Mouse (Mus musculus): ENCODE results near the gene Plekhs1. TPM values are rescaled to one million over a fixed set of nuclear protein-coding genes. Genes with fewer than 3 reads are reported as not detected.

The Plekhs1 gene
- polyA plus RNA-seq, 1 experiment from 2014 or later = 0.09 TPM

- no peak overlapping the region for H3K4me2 ChIP-seq (ENCODE audit: low read length)
- WGBS = 74% methylated on average over 8 of the region's 8 CpGs
- H3K9ac ChIP-seq (replicated peaks; ENCODE audit: low read depth, low read length) = no peak overlapping the region
- 0 out of 2 replicates have a peak, but pooled peaks cover 5% of the 10 kb centered on the region for H3K4me1 ChIP-seq (replicated peaks; ENCODE audit: control insufficient read depth, insufficient read depth, low read length)
- H3K9me3 ChIP-seq (ENCODE audit: control insufficient read depth, low read length) = no peaks in the 10 kb centered on the region
- no peaks in the 10 kb centered on the region for H3K27me3 ChIP-seq (replicated peaks; ENCODE audit: control insufficient read depth, insufficient read depth, low read length)
- H3K36me3 ChIP-seq (ENCODE audit: control insufficient read depth, insufficient read depth) = no peaks in the 10 kb centered on the region
- no peak for ATAC-seq
- H3K27ac ChIP-seq (ENCODE audit: low read length) = no peak overlapping the region
- H3K4me3 ChIP-seq (replicated peaks; ENCODE audit: low read length) = no peak overlapping the region
These were observed 31.1 kb upstream of the Plekhs1 start for GRCm38 (mm10) chr19:56430369-56430768.

GRCm38 (mm10) chr19:56432706-56433105 is 28.7 kb upstream of the Plekhs1 start:
- Histone ChIP-seq H3K27me3 (replicated peaks; ENCODE audit: control insufficient read depth, insufficient read depth, low read length) (no peaks in the 10 kb centered on the region), H3K4me1 (replicated peaks; ENCODE audit: control insufficient read depth, insufficient read depth, low read length) (no peaks in the 10 kb centered on the region), H3K4me2 (ENCODE audit: low read length) (no peak overlapping the region), H3K4me3 (replicated peaks; ENCODE audit: low read length) (no peak overlapping the region), H3K27ac (ENCODE audit: low read length) (no peak overlapping the region), H3K9me3 (ENCODE audit: control insufficient read depth, low read length) (no peaks in the 10 kb centered on the region), H3K36me3 (ENCODE audit: control insufficient read depth, insufficient read depth) (no peaks in the 10 kb centered on the region), H3K9ac (replicated peaks; ENCODE audit: low read depth, low read length) (no peak overlapping the region)
- no peak for ATAC-seq
- WGBS = 84% methylated on average over 10 of the region's 10 CpGs

- Histone ChIP-seq H3K27me3 (replicated peaks; ENCODE audit: control insufficient read depth, insufficient read depth, low read length) (no peaks in the 10 kb centered on the region), H3K4me3 (replicated peaks; ENCODE audit: low read length) (no peak overlapping the region), H3K9me3 (ENCODE audit: control insufficient read depth, low read length) (no peaks in the 10 kb centered on the region), H3K4me1 (replicated peaks; ENCODE audit: control insufficient read depth, insufficient read depth, low read length) (no peaks in the 10 kb centered on the region), H3K27ac (ENCODE audit: low read length) (no peak overlapping the region), H3K4me2 (ENCODE audit: low read length) (no peak overlapping the region), H3K36me3 (ENCODE audit: control insufficient read depth, insufficient read depth) (no peaks in the 10 kb centered on the region), H3K9ac (replicated peaks; ENCODE audit: low read depth, low read length) (no peak overlapping the region)
- ATAC-seq = no peak
- 92% methylated on average over 7 of the region's 7 CpGs for WGBS
These were observed 27.9 kb upstream of the Plekhs1 start for GRCm38 (mm10) chr19:56433581-56433980.

- no peak overlapping the region for H3K4me2 ChIP-seq (ENCODE audit: low read length)
- no peaks in the 10 kb centered on the region for H3K4me1 ChIP-seq (replicated peaks; ENCODE audit: control insufficient read depth, insufficient read depth, low read length)
- no peak overlapping the region for H3K9ac ChIP-seq (replicated peaks; ENCODE audit: low read depth, low read length)
- H3K27me3 ChIP-seq (replicated peaks; ENCODE audit: control insufficient read depth, insufficient read depth, low read length) = no peaks in the 10 kb centered on the region
- H3K27ac ChIP-seq (ENCODE audit: low read length) = no peak overlapping the region
- H3K4me3 ChIP-seq (replicated peaks; ENCODE audit: low read length) = no peak overlapping the region
- H3K36me3 ChIP-seq (ENCODE audit: control insufficient read depth, insufficient read depth) = no peaks in the 10 kb centered on the region
- WGBS = 86% methylated on average over 13 of the region's 13 CpGs
- ATAC-seq = no peak
- H3K9me3 ChIP-seq (ENCODE audit: control insufficient read depth, low read length) = no peaks in the 10 kb centered on the region
These were observed 25.1 kb upstream of the Plekhs1 start for GRCm38 (mm10) chr19:56436380-56436779.

- Histone ChIP-seq H3K9ac (replicated peaks; ENCODE audit: low read depth, low read length) (no peak overlapping the region), H3K4me3 (replicated peaks; ENCODE audit: low read length) (no peak overlapping the region), H3K9me3 (ENCODE audit: control insufficient read depth, low read length) (no peaks in the 10 kb centered on the region), H3K27me3 (replicated peaks; ENCODE audit: control insufficient read depth, insufficient read depth, low read length) (no peaks in the 10 kb centered on the region), H3K36me3 (ENCODE audit: control insufficient read depth, insufficient read depth) (no peaks in the 10 kb centered on the region), H3K4me1 (replicated peaks; ENCODE audit: control insufficient read depth, insufficient read depth, low read length) (no peaks in the 10 kb centered on the region), H3K27ac (ENCODE audit: low read length) (no peak overlapping the region), H3K4me2 (ENCODE audit: low read length) (no peak overlapping the region)
- no peak for ATAC-seq
- WGBS = 87% methylated on average over 7 of the region's 7 CpGs
These were observed 22.9 kb upstream of the Plekhs1 start for GRCm38 (mm10) chr19:56438357-56439071.

GRCm38 (mm10) chr19:56439072-56439434 is 22.4 kb upstream of the Plekhs1 start:
- WGBS = 89% methylated on average over 6 of the region's 6 CpGs
- Histone ChIP-seq H3K27ac (ENCODE audit: low read length) (no peak overlapping the region), H3K27me3 (replicated peaks; ENCODE audit: control insufficient read depth, insufficient read depth, low read length) (no peaks in the 10 kb centered on the region), H3K36me3 (ENCODE audit: control insufficient read depth, insufficient read depth) (no peaks in the 10 kb centered on the region), H3K4me2 (ENCODE audit: low read length) (no peak overlapping the region), H3K9me3 (ENCODE audit: control insufficient read depth, low read length) (no peaks in the 10 kb centered on the region), H3K4me3 (replicated peaks; ENCODE audit: low read length) (no peak overlapping the region), H3K4me1 (replicated peaks; ENCODE audit: control insufficient read depth, insufficient read depth, low read length) (no peaks in the 10 kb centered on the region), H3K9ac (replicated peaks; ENCODE audit: low read depth, low read length) (no peak overlapping the region)
- ATAC-seq = no peak

- Histone ChIP-seq H3K9ac (replicated peaks; ENCODE audit: low read depth, low read length) (no peak overlapping the region), H3K27ac (ENCODE audit: low read length) (no peak overlapping the region), H3K4me1 (replicated peaks; ENCODE audit: control insufficient read depth, insufficient read depth, low read length) (no peaks in the 10 kb centered on the region), H3K9me3 (ENCODE audit: control insufficient read depth, low read length) (no peaks in the 10 kb centered on the region), H3K4me3 (replicated peaks; ENCODE audit: low read length) (no peak overlapping the region), H3K4me2 (ENCODE audit: low read length) (no peak overlapping the region), H3K27me3 (replicated peaks; ENCODE audit: control insufficient read depth, insufficient read depth, low read length) (no peaks in the 10 kb centered on the region), H3K36me3 (ENCODE audit: control insufficient read depth, insufficient read depth) (no peaks in the 10 kb centered on the region)
- no peak for ATAC-seq
- WGBS = 84% methylated on average over 14 of the region's 14 CpGs
These were observed 18.0 kb upstream of the Plekhs1 start for GRCm38 (mm10) chr19:56443445-56443844.

GRCm38 (mm10) chr19:56448784-56449183 is 12.7 kb upstream of the Plekhs1 start:
- 96% methylated on average over 4 of the region's 4 CpGs for WGBS
- H3K9me3 ChIP-seq (ENCODE audit: control insufficient read depth, low read length) = no peaks in the 10 kb centered on the region

GRCm38 (mm10) chr19:56449537-56449936 is 11.9 kb upstream of the Plekhs1 start:
- WGBS = 90% methylated on average over 8 of the region's 8 CpGs
- H3K27ac ChIP-seq (ENCODE audit: low read length) = no peak overlapping the region
- H3K9ac ChIP-seq (replicated peaks; ENCODE audit: low read depth, low read length) = no peak overlapping the region
- H3K36me3 ChIP-seq (ENCODE audit: control insufficient read depth, insufficient read depth) = no peaks in the 10 kb centered on the region
- H3K27me3 ChIP-seq (replicated peaks; ENCODE audit: control insufficient read depth, insufficient read depth, low read length) = no peaks in the 10 kb centered on the region
- no peak overlapping the region for H3K4me2 ChIP-seq (ENCODE audit: low read length)
- H3K9me3 ChIP-seq (ENCODE audit: control insufficient read depth, low read length) = no peaks in the 10 kb centered on the region
- H3K4me1 ChIP-seq (replicated peaks; ENCODE audit: control insufficient read depth, insufficient read depth, low read length) = no peaks in the 10 kb centered on the region
- ATAC-seq = no peak
- H3K4me3 ChIP-seq (replicated peaks; ENCODE audit: low read length) = no peak overlapping the region

More at GRCm38 (mm10) chr19:56448784-56449183, 12.7 kb upstream of the Plekhs1 start:
- ATAC-seq = no peak
- no peak overlapping the region for H3K4me3 ChIP-seq (replicated peaks; ENCODE audit: low read length)
- no peak overlapping the region for H3K27ac ChIP-seq (ENCODE audit: low read length)
- H3K9ac ChIP-seq (replicated peaks; ENCODE audit: low read depth, low read length) = no peak overlapping the region
- H3K27me3 ChIP-seq (replicated peaks; ENCODE audit: control insufficient read depth, insufficient read depth, low read length) = no peaks in the 10 kb centered on the region
- H3K36me3 ChIP-seq (ENCODE audit: control insufficient read depth, insufficient read depth) = no peaks in the 10 kb centered on the region
- H3K4me1 ChIP-seq (replicated peaks; ENCODE audit: control insufficient read depth, insufficient read depth, low read length) = no peaks in the 10 kb centered on the region
- no peak overlapping the region for H3K4me2 ChIP-seq (ENCODE audit: low read length)

GRCm38 (mm10) chr19:56450892-56451291 is 10.5 kb upstream of the Plekhs1 start:
- ATAC-seq = no peak
- Histone ChIP-seq H3K9me3 (ENCODE audit: control insufficient read depth, low read length) (no peaks in the 10 kb centered on the region), H3K36me3 (ENCODE audit: control insufficient read depth, insufficient read depth) (no peaks in the 10 kb centered on the region), H3K4me3 (replicated peaks; ENCODE audit: low read length) (no peak overlapping the region), H3K4me1 (replicated peaks; ENCODE audit: control insufficient read depth, insufficient read depth, low read length) (no peaks in the 10 kb centered on the region), H3K4me2 (ENCODE audit: low read length) (no peak overlapping the region), H3K27me3 (replicated peaks; ENCODE audit: control insufficient read depth, insufficient read depth, low read length) (no peaks in the 10 kb centered on the region), H3K27ac (ENCODE audit: low read length) (no peak overlapping the region), H3K9ac (replicated peaks; ENCODE audit: low read depth, low read length) (no peak overlapping the region)
- 86% methylated on average over 5 of the region's 5 CpGs for WGBS

All from forebrain, embryonic 16.5 days (tissue).